Mouse (Mus musculus) limb, embryonic 14.5 days (tissue): ENCODE measurements around the gene Pnpo. TPM values are rescaled to one million over a fixed set of nuclear protein-coding genes. Genes with fewer than 3 reads are reported as not detected.

Experiments
- ATAC-seq: fragments of 200-750 bp; cut with Nextera tagmentation; 2 replicates; pipeline ENCODE4 v1.8.0; 2017; ENCODE audit warnings: low read depth, moderate number of reproducible peaks, moderate TSS enrichment; ENCODE audit not compliant: low FRiP score
- DNase-seq: peaks from one replicate; pipeline ENCODE4 v3.0.0-alpha.2; 2015; ENCODE audit warnings: low spot score
- H3K27ac ChIP-seq: fragments of 300-500 bp; sonication (generic); replicated peaks from 2 replicates; pipeline ENCODE4 v1.5.1; 2014; ENCODE audit warnings: low read depth, mild to moderate bottlenecking, low read length, moderate library complexity, mixed read lengths
- H3K27me3 ChIP-seq: fragments of 300-500 bp; sonication (generic); 2 replicates; pipeline ENCODE4 v1.6.1; 2014; ENCODE audit warnings: low read length, mixed read lengths; ENCODE audit not compliant: control insufficient read depth, insufficient read depth
- H3K36me3 ChIP-seq: fragments of 300-500 bp; sonication (generic); 2 replicates; pipeline ENCODE4 v1.6.1; 2014; ENCODE audit warnings: mild to moderate bottlenecking, low read length, moderate library complexity, mixed read lengths; ENCODE audit not compliant: control insufficient read depth, insufficient read depth
- H3K4me1 ChIP-seq: fragments of 300-500 bp; sonication (generic); 2 replicates; pipeline ENCODE4 v1.6.1; 2014; ENCODE audit warnings: antibody characterized with exemption, low read length, mixed read lengths; ENCODE audit not compliant: control insufficient read depth, insufficient read depth
- H3K4me2 ChIP-seq: fragments of 300-500 bp; sonication (generic); replicated peaks from 2 replicates; pipeline ENCODE4 v1.6.1; 2014; ENCODE audit warnings: low read depth, mild to moderate bottlenecking, low read length, moderate library complexity; ENCODE audit not compliant: severe bottlenecking
- H3K4me3 ChIP-seq: fragments of 300-500 bp; sonication (generic); replicated peaks from 2 replicates; pipeline ENCODE4 v1.5.1; 2014; ENCODE audit warnings: low read length
- H3K9ac ChIP-seq: fragments of 300-500 bp; sonication (generic); 2 replicates; pipeline ENCODE4 v1.6.1; 2014; ENCODE audit warnings: mild to moderate bottlenecking, low read depth, low read length, moderate library complexity; ENCODE audit not compliant: severe bottlenecking
- H3K9me3 ChIP-seq: fragments of 300-500 bp; sonication (generic); 2 replicates; pipeline ENCODE4 v1.6.1; 2016; ENCODE audit warnings: low read length; ENCODE audit not compliant: control insufficient read depth
- POLR2A ChIP-seq: fragments of 200-500 bp; IDR thresholded peaks from 2 replicates; pipeline ENCODE4 v1.8.0; 2012; ENCODE audit warnings: inconsistent platforms, mild to moderate bottlenecking, moderate library complexity, borderline replicate concordance; ENCODE audit not compliant: insufficient read depth, insufficient read length; ENCODE audit errors: extremely low read depth
- WGBS: fragments of 180-500 bp; shearing (Covaris S2); extraction: QIAGEN DNeasy Blood & Tissue Kit; methylation state at CpG from one replicate; pipeline ENCODE4 v1.1.7; 2014; 5-methylcytosine and 5-hydroxymethylcytosine counted together
- polyA plus RNA-seq, 2 experiments: library from polyadenylated mRNA; depleted of rRNA in 1 of 2; stranded (reverse) in 1 of 2; unstranded in 1 of 2; fragments of >200 nt; fragmentation: Nextera tagmentation in 1 of 2; extraction: Ambion mirVana in 1 of 2; gene quantifications; 2 replicates each; pipeline versions ENCODE4 v1.2.1 to v1.2.3; 2012 to 2014

The Pnpo gene
- polyA plus RNA-seq, 2 experiments: 13.9 to 24.2 TPM

DNA sequence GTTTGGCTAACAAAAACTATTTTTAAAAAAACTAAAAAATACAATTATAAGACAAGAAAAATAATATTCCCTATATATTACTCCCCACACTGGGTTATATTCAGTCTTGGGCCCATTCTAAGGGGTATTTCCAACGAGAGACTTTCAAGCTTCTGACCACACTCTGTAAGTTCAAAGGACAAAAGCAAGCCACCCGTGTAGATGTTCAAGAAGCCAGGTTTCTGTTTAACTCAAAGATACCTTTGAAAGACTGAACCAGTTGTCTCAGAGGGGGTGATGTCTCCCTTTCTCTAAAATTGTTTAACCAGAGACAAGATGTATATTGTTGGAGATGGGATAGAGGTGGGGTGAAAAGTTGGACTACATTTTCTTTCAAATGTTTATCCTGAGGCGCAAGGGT, 22.4 kb upstream of the Pnpo start:
- H3K4me1 ChIP-seq: peaks cover 14% of the 10 kb centered on the region
- H3K4me2 ChIP-seq: no peak overlapping the region
- DNase-seq (no peak), ATAC-seq (no peak)
- 91% methylated on average over 3 of the region's 3 CpGs for WGBS
- no peak overlapping the region for H3K27ac ChIP-seq
- H3K36me3 ChIP-seq: peaks cover 21% of the 10 kb centered on the region
- H3K4me3 ChIP-seq: no peak overlapping the region
- H3K9me3 ChIP-seq: no peaks in the 10 kb centered on the region
- no peak for TF ChIP-seq POLR2A
- no peaks in the 10 kb centered on the region for H3K27me3 ChIP-seq
- H3K9ac ChIP-seq: no peak overlapping the region

DNA sequence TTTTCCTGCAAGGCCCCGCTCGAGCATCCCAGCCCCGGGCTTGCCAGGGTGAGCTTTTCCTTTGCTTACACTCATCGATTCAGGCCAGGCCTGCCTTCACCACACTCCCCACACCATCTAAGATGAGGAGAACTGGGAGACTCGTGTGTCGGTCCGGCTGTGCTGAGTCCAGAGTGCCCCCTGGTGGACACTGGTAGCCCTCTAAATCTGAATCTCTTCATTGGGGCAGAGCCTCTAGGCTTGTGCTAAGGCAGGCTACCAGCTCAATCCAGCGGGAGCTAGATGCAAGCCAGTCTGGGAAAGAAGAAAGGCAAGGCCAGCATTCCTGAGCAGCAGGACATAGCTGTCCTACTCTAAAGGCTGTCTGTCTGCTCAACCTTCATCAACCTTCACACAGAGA, 19.8 kb upstream of the Pnpo start:
- ATAC-seq: peak; percentile 82
- no peak for TF ChIP-seq POLR2A

DNA sequence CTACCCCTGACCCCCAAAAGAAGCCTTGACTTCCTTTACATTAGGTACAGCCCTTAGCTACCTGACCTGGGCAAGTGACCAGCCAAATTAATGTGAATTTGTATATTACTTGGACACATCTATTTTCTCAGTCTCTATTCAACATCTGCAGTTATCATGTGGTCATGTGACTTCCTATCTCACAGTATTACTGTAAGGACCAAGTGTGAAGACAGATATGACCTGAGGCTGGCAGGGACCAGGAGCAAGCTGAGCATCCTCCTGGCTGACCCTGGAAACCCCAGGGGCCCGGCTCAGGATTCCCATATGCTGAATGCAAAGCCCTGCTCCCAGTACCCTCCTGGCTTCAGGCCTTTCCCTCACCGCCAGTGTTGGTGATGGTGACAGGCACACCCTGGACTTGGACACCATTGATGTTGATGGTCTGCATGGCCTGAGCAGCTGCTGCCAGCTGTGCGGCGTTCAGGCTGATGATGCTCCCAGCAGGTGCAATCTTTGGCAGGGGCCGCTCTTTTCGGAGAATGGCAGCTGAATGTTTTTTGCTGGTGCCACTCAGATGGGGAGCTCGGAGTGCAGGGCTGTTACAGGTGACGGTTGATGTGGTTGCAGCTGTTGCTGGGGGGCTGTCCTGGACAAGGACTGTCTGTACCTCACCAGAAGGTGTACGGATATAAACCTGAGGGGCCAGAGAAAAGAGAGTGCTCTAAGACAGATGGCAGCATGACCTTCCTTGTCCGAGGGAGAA, 13.4 kb upstream of the Pnpo start:
- ATAC-seq: no peak

More for the DNA sequence above, 19.8 kb upstream of the Pnpo start:
- Histone ChIP-seq H3K4me1 (no peaks in the 10 kb centered on the region), H3K4me2 (no peak overlapping the region), H3K36me3 (peaks cover 44% of the 10 kb centered on the region), H3K27ac (no peak overlapping the region), H3K4me3 (no peak overlapping the region), H3K9me3 (no peaks in the 10 kb centered on the region), H3K9ac (no peak overlapping the region), H3K27me3 (no peaks in the 10 kb centered on the region)
- 20% methylated on average over 8 of the region's 8 CpGs for WGBS
- peak; percentile 87 for DNase-seq

DNA sequence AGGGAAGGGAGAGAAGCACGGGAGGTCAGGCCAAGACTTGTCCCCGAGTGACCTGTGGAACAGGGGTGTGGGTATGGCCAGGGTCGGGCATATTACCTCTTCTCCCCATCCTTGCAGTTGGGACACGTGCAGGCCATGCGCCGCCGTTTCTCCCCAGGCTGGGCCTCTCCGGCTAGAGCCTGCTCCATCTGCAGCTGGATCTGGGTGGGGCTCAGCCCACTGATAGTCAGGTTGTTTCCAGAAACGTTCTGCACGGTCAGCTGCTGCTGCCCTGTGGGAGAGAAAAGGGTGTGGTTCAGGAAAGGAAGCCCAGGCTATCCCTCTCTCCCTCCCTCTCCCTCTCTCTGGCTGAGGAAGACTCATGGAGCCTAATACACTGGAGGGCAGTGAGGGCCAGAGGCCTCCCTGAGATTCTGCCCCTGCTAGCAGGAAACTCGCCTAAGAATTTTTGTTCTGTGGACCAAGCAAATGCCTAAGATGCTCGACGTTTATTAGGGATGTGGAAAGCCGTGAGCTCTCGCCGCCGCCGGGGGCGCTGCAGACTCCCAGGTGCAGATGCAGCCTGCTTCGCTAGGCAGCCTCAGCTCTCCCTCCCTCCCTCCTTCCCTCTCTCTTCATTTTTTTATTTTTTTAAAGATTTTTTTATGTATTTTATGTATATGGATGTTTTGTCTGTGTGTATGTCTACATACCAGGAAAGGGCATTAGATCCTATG, 12.4 kb upstream of the Pnpo start:
- H3K27ac ChIP-seq: no peak overlapping the region
- no peak for DNase-seq

More for the DNA sequence above, 13.4 kb upstream of the Pnpo start:
- no peaks in the 10 kb centered on the region for H3K9me3 ChIP-seq
- H3K4me2 ChIP-seq: no peak overlapping the region
- TF ChIP-seq POLR2A: no peak
- H3K27me3 ChIP-seq: no peaks in the 10 kb centered on the region
- 90% methylated on average over 10 of the region's 10 CpGs for WGBS
- peaks cover 92% of the 10 kb centered on the region for H3K36me3 ChIP-seq
- no peaks in the 10 kb centered on the region for H3K4me1 ChIP-seq
- no peak overlapping the region for H3K4me3 ChIP-seq
- no peak overlapping the region for H3K9ac ChIP-seq
- H3K27ac ChIP-seq: no peak overlapping the region
- no peak for DNase-seq

DNA sequence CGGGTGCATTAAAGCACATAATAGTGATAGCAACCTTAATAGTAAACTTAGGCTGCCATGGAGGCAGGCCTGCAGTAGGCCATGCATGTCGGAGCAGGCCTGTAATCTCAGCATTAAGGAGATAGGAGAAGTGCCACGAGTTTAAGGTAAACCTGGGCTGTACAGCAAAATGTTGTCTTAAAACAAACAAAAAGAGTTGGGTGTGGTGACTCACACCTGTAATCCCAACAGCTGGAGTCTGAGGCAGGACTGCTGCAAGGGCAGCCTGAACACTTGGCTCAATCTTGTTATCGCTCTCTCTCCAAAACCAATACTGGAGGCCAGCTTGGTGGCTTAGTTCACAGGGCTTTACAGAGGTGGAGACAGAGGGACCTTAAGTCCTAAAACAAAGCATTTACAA, 11.3 kb upstream of the Pnpo start:
- Histone ChIP-seq H3K4me2 (no peak overlapping the region), H3K36me3 (peaks cover 85% of the 10 kb centered on the region), H3K27ac (no peak overlapping the region), H3K4me3 (no peak overlapping the region), H3K27me3 (no peaks in the 10 kb centered on the region), H3K9ac (no peak overlapping the region), H3K9me3 (no peaks in the 10 kb centered on the region), H3K4me1 (no peaks in the 10 kb centered on the region)
- no peak for TF ChIP-seq POLR2A
- WGBS: 88% methylated on average over 4 of the region's 4 CpGs
- ATAC-seq: no peak
- no peak for DNase-seq

More for the DNA sequence above, 12.4 kb upstream of the Pnpo start:
- no peak for TF ChIP-seq POLR2A
- Histone ChIP-seq H3K9ac (no peak overlapping the region), H3K4me2 (no peak overlapping the region), H3K27me3 (no peaks in the 10 kb centered on the region), H3K4me1 (no peaks in the 10 kb centered on the region), H3K36me3 (peaks cover 90% of the 10 kb centered on the region), H3K4me3 (no peak overlapping the region), H3K9me3 (no peaks in the 10 kb centered on the region)
- WGBS: 58% methylated on average over 20 of the region's 20 CpGs
- no peak for ATAC-seq
